7 mouse cellular contexts compared by ENCODE assay signal in the genomic region with DNA sequence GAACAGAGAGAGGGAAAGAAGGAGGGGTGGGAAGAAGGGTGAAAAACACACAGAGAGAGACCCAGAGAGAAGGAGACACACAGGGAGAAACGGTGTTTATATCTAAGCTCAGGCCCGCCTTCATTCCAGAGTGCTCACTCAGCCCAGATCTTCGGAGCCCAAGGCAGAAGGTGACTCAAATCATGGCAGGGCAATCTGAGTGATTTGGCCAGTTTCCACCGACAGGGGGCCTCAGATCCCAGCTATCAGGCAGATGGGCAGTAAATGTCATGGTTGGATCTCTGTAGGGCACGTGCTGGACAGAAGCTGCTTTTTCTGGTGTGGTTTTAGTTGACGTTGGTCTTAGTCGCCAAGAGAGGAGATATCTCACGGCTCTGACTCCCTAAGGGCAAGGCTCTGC. TPM values are rescaled to one million over a fixed set of nuclear protein-coding genes. Genes with fewer than 3 reads are reported as not detected.
DNase-seq lines count a peak whose midpoint lies in the region; ATAC-seq lines count a peak whose summit lies in the region.

No protein-coding gene starts in this region.

- peaks cover 12% of the 10 kb centered on the region; the same call in 1 of the 2 replicates for H3K4me1 ChIP-seq in intestine, embryonic 15.5 days (replicated peaks)
- H3K4me1 ChIP-seq in limb, embryonic 12.5 days (replicated peaks), result peaks cover 18% of the 10 kb centered on the region
- peaks cover 19% of the 10 kb centered on the region for H3K4me1 ChIP-seq in midbrain, embryonic 13.5 days (replicated peaks)

- no peaks in the 10 kb centered on the region for H3K36me3 ChIP-seq in intestine, embryonic 15.5 days
- no peaks in the 10 kb centered on the region for H3K36me3 ChIP-seq in limb, embryonic 12.5 days
- H3K36me3 ChIP-seq in midbrain, embryonic 13.5 days, result no peaks in the 10 kb centered on the region

- 11% methylated on average over 8 of the region's 8 CpGs for WGBS in intestine, embryonic 15.5 days
- 6% methylated on average over 8 of the region's 8 CpGs for WGBS in limb, embryonic 12.5 days
- 7% methylated on average over 8 of the region's 8 CpGs for WGBS in midbrain, embryonic 13.5 days

- ATAC-seq in granulocyte monocyte progenitor cell, adult 5-6 weeks (replicated peaks; ENCODE audit: poor library complexity, severe bottlenecking), result peak; percentile 71
- peak; percentile 74 for ATAC-seq in intestine, embryonic 15.5 days
- ATAC-seq in limb, embryonic 12.5 days (ENCODE audit: insufficient number of reproducible peaks, insufficient read depth, low FRiP score, low TSS enrichment, low read depth), result peak; percentile 48; the same call in 1 of the 2 replicates
- peak; percentile 63 for ATAC-seq in midbrain, embryonic 13.5 days

- H3K27me3 ChIP-seq in intestine, embryonic 15.5 days (replicated peaks), result no peaks in the 10 kb centered on the region
- H3K27me3 ChIP-seq in limb, embryonic 12.5 days, result peaks cover under 1% of the 10 kb centered on the region; the same call in 1 of the 2 replicates
- no peaks in the 10 kb centered on the region for H3K27me3 ChIP-seq in midbrain, embryonic 13.5 days

- DNase-seq in adrenal gland, adult 8-10 months, result peak; percentile 87
- peak; percentile 83 for DNase-seq in embryo, embryonic 11 days
- peak; percentile 9 for DNase-seq in spleen, adult 12 weeks (ENCODE audit: low spot score)

- H3K9me3 ChIP-seq in intestine, embryonic 15.5 days, result no peaks in the 10 kb centered on the region
- H3K9me3 ChIP-seq in limb, embryonic 12.5 days, result no peaks in the 10 kb centered on the region
- no peaks in the 10 kb centered on the region for H3K9me3 ChIP-seq in midbrain, embryonic 13.5 days

- H3K4me3 ChIP-seq in intestine, embryonic 15.5 days (replicated peaks), result peak overlapping the region; percentile 28
- peak overlapping the region; percentile 27 for H3K4me3 ChIP-seq in limb, embryonic 12.5 days (replicated peaks)
- peak overlapping the region; percentile 26 for H3K4me3 ChIP-seq in midbrain, embryonic 13.5 days (replicated peaks)

- peak overlapping the region; percentile 20 for H3K9ac ChIP-seq in intestine, embryonic 15.5 days
- peak overlapping the region; percentile 40; the same call in 1 of the 2 replicates for H3K9ac ChIP-seq in limb, embryonic 12.5 days (replicated peaks)
- peak overlapping the region; percentile 51; the same call in 1 of the 2 replicates for H3K9ac ChIP-seq in midbrain, embryonic 13.5 days (replicated peaks)

- H3K27ac ChIP-seq in intestine, embryonic 15.5 days, result peak overlapping the region; percentile 54; the same call in 1 of the 2 replicates
- peak overlapping the region; percentile 83 for H3K27ac ChIP-seq in limb, embryonic 12.5 days
- peak overlapping the region; percentile 65; the same call in 1 of the 2 replicates for H3K27ac ChIP-seq in midbrain, embryonic 13.5 days

- H3K4me2 ChIP-seq in intestine, embryonic 15.5 days (replicated peaks), result peak overlapping the region; percentile 65
- H3K4me2 ChIP-seq in limb, embryonic 12.5 days, result peak overlapping the region; percentile 56
- peak overlapping the region; percentile 57 for H3K4me2 ChIP-seq in midbrain, embryonic 13.5 days (replicated peaks)

RNA-seq across cellular contexts. Expression of a gene that starts 57.6 kb away (rescaled TPM):
- total RNA-seq in adrenal gland, adult 8-10 months (2022), result 10 to 100 TPM in 3 of 4 experiments, 1 to 10 TPM in 1; 8.5 to 18.5 (median 12.0) TPM
- total RNA-seq in granulocyte monocyte progenitor cell, adult 5-6 weeks (2014; fragmentation: Nextera tagmentation), result not detected in 2 replicates
- 1.8 and 2.6 TPM in 2 replicates for total RNA-seq in granulocyte monocyte progenitor cell, adult 5-6 weeks (2017)
- 39.0 and 42.7 TPM in 2 replicates for polyA plus RNA-seq in intestine, embryonic 15.5 days (2015; fragmentation: Nextera tagmentation; extraction: Ambion mirVana)
- polyA plus RNA-seq in limb, embryonic 12.5 days (2016; fragmentation: Nextera tagmentation; extraction: Ambion mirVana), result 31.7 and 34.2 TPM in 2 replicates
- polyA plus RNA-seq in midbrain, embryonic 13.5 days (2015; fragmentation: Nextera tagmentation; extraction: Ambion mirVana), result 149 and 151 TPM in 2 replicates

Comparison
In these comparisons a context has a peak if more than half of its experiments do, and no peak if none do; other contexts are left out.
1. Peak in every context shown above with its lines: DNase-seq, ATAC-seq, H3K4me3 ChIP-seq and H3K27ac ChIP-seq.
2. DNase-seq: peak in every context shown above with its lines; median percentile 87 in adrenal gland, adult 8-10 months; 83 in embryo, embryonic 11 days; 9 in spleen, adult 12 weeks.